Mouse (Mus musculus) liver, embryonic 16.5 days (tissue): ENCODE measurements around the gene Wfdc5. TPM values are rescaled to one million over a fixed set of nuclear protein-coding genes. Genes with fewer than 3 reads are reported as not detected.

Source experiments
- ATAC-seq: fragments of 200-750 bp; cut with Nextera tagmentation; 2 replicates; pipeline ENCODE4 v1.8.0; 2017; ENCODE audit warnings: low read depth, mild to moderate bottlenecking, moderate number of reproducible peaks, moderate library complexity
- H3K27ac ChIP-seq: fragments of 300-500 bp; sonication (generic); 2 replicates; pipeline ENCODE4 v1.5.1; 2014; ENCODE audit warnings: mild to moderate bottlenecking, low read length
- H3K27me3 ChIP-seq: fragments of 300-500 bp; sonication (generic); 2 replicates; pipeline ENCODE4 v1.6.1; 2014; ENCODE audit warnings: low read depth, low read length, mixed read lengths; ENCODE audit not compliant: control insufficient read depth, insufficient read depth
- H3K36me3 ChIP-seq: fragments of 300-500 bp; sonication (generic); 2 replicates; pipeline ENCODE4 v1.6.1; 2014; ENCODE audit warnings: mild to moderate bottlenecking; ENCODE audit not compliant: control insufficient read depth, insufficient read depth
- H3K4me1 ChIP-seq: fragments of 300-500 bp; sonication (generic); 2 replicates; pipeline ENCODE4 v1.6.1; 2014; ENCODE audit warnings: low read depth, low read length, mixed read lengths; ENCODE audit not compliant: control insufficient read depth
- H3K4me2 ChIP-seq: fragments of 300-500 bp; sonication (generic); 2 replicates; pipeline ENCODE4 v1.6.1; 2014; ENCODE audit warnings: low read depth, low read length, mixed read lengths
- H3K4me3 ChIP-seq: fragments of 300-500 bp; sonication (generic); 2 replicates; pipeline ENCODE4 v1.5.1; 2014; ENCODE audit warnings: low read depth, mild to moderate bottlenecking, low read length
- H3K9ac ChIP-seq: fragments of 300-500 bp; sonication (generic); 2 replicates; pipeline ENCODE4 v1.6.1; 2014; ENCODE audit warnings: low read depth, low read length
- H3K9me3 ChIP-seq: fragments of 300-500 bp; sonication (generic); replicated peaks from 2 replicates; pipeline ENCODE4 v1.6.1; 2016; ENCODE audit warnings: low read length; ENCODE audit not compliant: control insufficient read depth
- WGBS: fragments of 180-500 bp; shearing (Covaris S2); extraction: QIAGEN DNeasy Blood & Tissue Kit; methylation state at CpG from one replicate; pipeline ENCODE4 v1.1.7; 2014; ENCODE audit not compliant: insufficient replicate concordance; 5-methylcytosine and 5-hydroxymethylcytosine counted together
- polyA plus RNA-seq: library from polyadenylated mRNA; unstranded; fragments of >200 nt; fragmentation: Nextera tagmentation; extraction: Ambion mirVana; gene quantifications from 2 replicates; pipeline ENCODE4 v1.2.1, GENCODE M21; 2015

Gene Wfdc5
- polyA plus RNA-seq, 1 experiment from 2014 or later = not detected

DNA sequence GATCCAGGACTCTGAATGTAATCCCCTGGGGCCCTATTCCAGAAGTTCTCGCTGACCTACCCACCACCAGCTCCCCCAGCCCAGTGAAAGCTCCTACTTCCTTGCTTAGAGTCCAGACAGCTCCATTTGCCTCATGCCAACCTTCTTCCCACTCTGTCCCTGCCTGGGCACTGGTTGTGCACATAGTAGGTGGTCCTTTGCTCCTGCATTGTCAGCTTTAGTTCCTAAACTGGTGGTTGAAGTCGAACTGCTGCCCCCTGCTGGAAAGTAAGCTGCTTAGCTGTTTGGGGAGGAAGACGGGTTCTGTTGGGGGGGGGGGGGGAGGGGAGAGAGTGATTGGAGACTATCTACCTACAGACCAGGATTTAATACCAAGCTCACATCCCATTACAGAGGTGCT is 2.4 kb downstream of the Wfdc5 start:
- Histone ChIP-seq H3K9ac (no peak overlapping the region), H3K9me3 (no peaks in the 10 kb centered on the region), H3K27me3 (no peaks in the 10 kb centered on the region), H3K4me3 (no peak overlapping the region), H3K4me1 (no peaks in the 10 kb centered on the region), H3K4me2 (no peak overlapping the region), H3K27ac (no peak overlapping the region), H3K36me3 (no peaks in the 10 kb centered on the region)
- ATAC-seq = no peak
- 29% methylated on average over 3 of the region's 3 CpGs for WGBS

DNA sequence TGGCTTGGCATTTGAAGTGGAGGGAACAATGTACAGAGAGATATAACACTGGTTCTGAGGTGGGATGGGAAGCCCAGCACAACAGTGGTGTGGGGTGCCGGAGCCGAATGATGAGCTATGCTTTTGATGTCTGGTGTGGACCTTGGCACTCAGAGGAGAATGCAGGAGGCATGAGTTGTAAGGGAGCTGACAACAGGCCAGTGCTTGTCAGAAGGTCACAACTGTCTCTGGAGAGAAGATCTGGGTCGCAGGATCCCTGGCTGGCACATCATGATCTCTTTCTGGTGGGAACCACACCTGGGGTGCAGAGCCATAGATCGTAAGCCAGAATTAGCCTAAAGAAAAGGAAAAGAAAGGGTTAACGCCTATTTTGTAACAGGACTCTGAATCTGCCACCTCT is 4.7 kb downstream of the Wfdc5 start:
- 69% methylated on average over 5 of the region's 5 CpGs for WGBS
- Histone ChIP-seq H3K4me2 (no peak overlapping the region), H3K27ac (no peak overlapping the region), H3K9me3 (no peaks in the 10 kb centered on the region), H3K27me3 (no peaks in the 10 kb centered on the region), H3K36me3 (no peaks in the 10 kb centered on the region), H3K4me1 (no peaks in the 10 kb centered on the region), H3K9ac (no peak overlapping the region), H3K4me3 (no peak overlapping the region)
- ATAC-seq = no peak

DNA sequence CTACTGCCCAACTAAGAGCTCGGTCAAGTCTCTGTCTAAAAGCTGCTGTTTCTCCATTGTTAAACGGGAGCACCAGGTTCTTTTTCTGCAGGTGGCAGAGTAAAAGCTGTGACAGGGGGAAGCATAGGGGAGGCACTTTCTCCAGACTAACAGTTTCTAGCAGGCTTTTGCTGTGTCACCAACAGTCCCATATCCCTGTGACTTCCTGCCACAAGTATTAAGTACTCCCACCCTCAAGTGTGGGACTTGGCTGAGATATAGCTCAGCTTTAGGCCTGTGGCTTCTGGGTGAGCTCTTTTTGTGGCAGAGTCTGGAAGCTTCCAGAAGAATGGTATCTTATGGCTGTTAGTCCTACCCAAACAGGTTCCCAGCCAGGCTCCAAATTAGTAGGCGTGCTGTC is 6.7 kb downstream of the Wfdc5 start:
- no peak overlapping the region for H3K4me3 ChIP-seq
- H3K27ac ChIP-seq = no peak overlapping the region
- H3K9me3 ChIP-seq = no peaks in the 10 kb centered on the region
- ATAC-seq = no peak
- no peaks in the 10 kb centered on the region; the same call in 1 of the 2 replicates for H3K4me1 ChIP-seq
- H3K36me3 ChIP-seq = no peaks in the 10 kb centered on the region
- H3K4me2 ChIP-seq = no peak overlapping the region
- peaks cover 11% of the 10 kb centered on the region for H3K27me3 ChIP-seq
- WGBS = 44% methylated on average over 3 of the region's 3 CpGs
- H3K9ac ChIP-seq = no peak overlapping the region

DNA sequence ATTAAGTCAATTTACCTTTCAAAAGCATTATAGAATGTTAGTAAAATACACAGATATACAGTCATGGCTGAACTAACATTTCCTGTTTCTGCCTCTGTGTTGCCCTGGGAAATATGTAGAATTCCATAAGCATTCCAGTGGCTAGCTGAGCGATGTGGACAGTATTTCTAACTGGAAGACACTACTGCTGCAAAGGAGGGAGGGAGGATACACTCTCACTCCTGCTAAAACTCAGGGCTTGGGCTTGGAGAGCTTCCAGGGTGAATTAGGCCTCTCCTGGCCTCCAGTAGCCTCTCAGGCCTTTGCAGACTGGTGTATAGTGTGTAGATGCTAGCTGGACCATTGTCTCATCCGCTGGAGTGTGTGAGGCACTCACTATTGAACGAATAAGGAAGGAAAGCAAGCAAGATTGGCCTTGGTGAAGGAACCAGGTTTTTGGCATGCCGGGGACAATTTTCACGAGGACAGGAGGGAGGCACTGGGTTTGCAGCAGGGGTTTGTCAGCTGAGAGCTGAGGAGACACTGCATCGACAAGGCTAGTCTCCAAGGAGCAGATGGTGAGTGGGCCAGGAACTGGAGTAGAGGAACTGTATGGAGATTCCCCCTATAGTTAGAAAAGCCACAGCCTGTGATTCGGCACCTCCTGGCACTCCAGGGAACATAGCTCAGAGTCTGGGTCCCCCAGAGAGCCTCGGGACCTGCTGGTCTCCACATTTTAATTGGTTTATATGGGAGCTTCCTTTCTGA is 7.7 kb downstream of the Wfdc5 start:
- H3K9ac ChIP-seq = no peak overlapping the region
- 46% methylated on average over 8 of the region's 8 CpGs for WGBS
- H3K4me2 ChIP-seq = no peak overlapping the region
- no peak overlapping the region for H3K4me3 ChIP-seq
- H3K36me3 ChIP-seq = no peaks in the 10 kb centered on the region
- H3K9me3 ChIP-seq = no peaks in the 10 kb centered on the region
- ATAC-seq = no peak
- H3K4me1 ChIP-seq = no peaks in the 10 kb centered on the region; the same call in 1 of the 2 replicates
- peaks cover 21% of the 10 kb centered on the region for H3K27me3 ChIP-seq
- no peak overlapping the region for H3K27ac ChIP-seq

DNA sequence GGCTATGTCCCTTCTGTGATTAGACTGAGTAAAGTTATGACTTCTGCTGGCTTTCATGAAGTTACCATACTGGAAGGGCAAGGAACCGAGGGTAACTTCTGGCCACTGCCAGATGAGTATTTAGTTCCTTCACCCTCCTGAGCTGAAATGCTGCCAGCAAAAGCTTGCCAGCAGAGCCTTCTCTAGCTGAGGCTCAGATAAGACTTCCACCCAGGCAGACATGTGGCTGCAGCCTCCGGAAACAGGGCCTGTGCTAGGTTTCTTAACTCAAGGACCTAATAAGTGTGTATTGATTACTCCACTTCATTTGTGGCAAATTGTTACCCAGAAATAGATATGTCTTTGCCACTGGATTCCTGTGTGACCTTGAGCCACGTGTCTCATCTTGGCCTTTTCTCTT is 9.1 kb downstream of the Wfdc5 start:
- Histone ChIP-seq H3K4me3 (no peak overlapping the region), H3K4me1 (no peaks in the 10 kb centered on the region; the same call in 1 of the 2 replicates), H3K36me3 (no peaks in the 10 kb centered on the region), H3K4me2 (no peak overlapping the region), H3K9ac (no peak overlapping the region), H3K9me3 (no peaks in the 10 kb centered on the region), H3K27ac (no peak overlapping the region), H3K27me3 (peaks cover 36% of the 10 kb centered on the region)
- ATAC-seq = no peak
- WGBS = 26% methylated on average over 3 of the region's 3 CpGs

DNA sequence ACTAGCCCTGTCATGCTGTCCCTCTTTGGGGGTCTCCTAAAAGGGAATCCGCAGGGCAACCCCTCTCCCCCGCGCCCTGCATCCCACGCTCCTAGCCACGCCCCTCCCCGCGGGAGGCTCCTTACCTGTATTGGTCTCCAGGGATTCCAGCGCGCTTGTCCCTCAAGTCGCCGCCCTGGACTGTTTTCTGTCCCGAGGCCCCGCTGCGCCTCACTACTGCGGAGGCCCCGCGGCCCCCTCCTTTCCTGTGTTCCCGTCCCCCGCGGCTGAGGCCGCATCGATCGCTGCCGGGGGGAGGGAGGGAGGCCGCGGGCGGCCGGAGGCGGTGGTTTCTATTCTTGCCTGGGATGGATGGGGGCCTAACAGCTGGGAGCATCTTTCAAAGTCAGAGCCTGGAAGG is 11.6 kb downstream of the Wfdc5 start, which contains the start of gene Kcns1:
TSS of gene Kcns1 (minus strand) at position 212 of the 400 bp plus-strand sequence.
- Histone ChIP-seq H3K27me3 (peaks cover 59% of the 10 kb centered on the region), H3K4me2 (no peak within 1 kb of the TSS), H3K36me3 (no peaks in the 10 kb centered on the region), H3K4me1 (no peaks in the 10 kb centered on the region; the same call in 1 of the 2 replicates), H3K4me3 (peak within 1 kb of the TSS; percentile 31; the same call in 1 of the 2 replicates), H3K9me3 (no peaks in the 10 kb centered on the region), H3K27ac (no peak within 1 kb of the TSS), H3K9ac (no peak within 1 kb of the TSS)
- under 1% methylated on average over 29 of the region's 29 CpGs for WGBS
- no peak for ATAC-seq

DNA sequence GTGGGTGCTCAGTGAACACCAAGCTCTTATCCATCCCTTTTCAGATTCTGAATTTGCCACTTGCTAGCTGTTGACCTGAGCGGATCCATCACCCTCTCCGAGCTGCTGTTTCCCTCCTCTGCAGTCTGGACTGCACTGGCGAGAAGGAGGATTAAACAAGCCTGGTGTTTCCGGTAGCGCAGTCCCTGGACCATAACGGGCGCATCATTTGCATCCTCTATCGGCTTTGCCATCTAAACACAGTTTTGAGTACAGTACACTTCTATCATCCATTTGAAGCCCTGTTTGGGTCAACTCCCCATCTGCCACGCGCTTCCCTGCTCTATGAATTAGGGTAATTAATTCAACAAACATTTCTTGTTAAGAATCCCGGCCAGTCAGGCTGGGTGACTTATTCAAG is 12.2 kb downstream of the Wfdc5 start:
- no peak overlapping the region for H3K4me2 ChIP-seq
- H3K27ac ChIP-seq = no peak overlapping the region
- H3K4me1 ChIP-seq = no peaks in the 10 kb centered on the region; the same call in 1 of the 2 replicates
- peaks cover 61% of the 10 kb centered on the region for H3K27me3 ChIP-seq
- no peak overlapping the region for H3K9ac ChIP-seq
- H3K4me3 ChIP-seq = no peak overlapping the region
- H3K36me3 ChIP-seq = no peaks in the 10 kb centered on the region
- no peaks in the 10 kb centered on the region for H3K9me3 ChIP-seq
- WGBS = 6% methylated on average over 11 of the region's 11 CpGs
- no peak for ATAC-seq

DNA sequence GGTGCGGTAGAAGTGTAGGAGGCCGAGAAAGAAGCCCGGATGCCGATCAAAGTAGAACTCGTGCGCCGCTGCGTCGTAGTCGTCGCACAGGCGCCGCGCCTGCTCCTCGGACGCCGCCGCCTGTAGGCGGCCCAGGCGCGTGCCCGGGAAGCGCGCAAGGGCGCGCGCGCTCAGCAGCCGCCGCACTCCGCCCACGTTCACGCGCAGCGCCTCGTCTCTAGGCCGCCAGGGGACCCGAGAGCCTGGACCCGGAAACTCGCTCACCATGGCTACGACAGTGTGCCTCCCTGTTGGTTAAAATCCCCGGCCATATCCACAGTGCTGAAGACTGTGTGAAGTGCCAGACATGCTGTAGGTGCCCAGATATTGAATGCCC is 14.0 kb downstream of the Wfdc5 start:
- Histone ChIP-seq H3K36me3 (no peaks in the 10 kb centered on the region), H3K4me1 (no peaks in the 10 kb centered on the region; the same call in 1 of the 2 replicates), H3K9ac (no peak overlapping the region), H3K4me3 (peak overlapping the region; percentile 6; the same call in 1 of the 2 replicates), H3K9me3 (no peaks in the 10 kb centered on the region), H3K4me2 (peak overlapping the region; percentile 31; the same call in 1 of the 2 replicates), H3K27me3 (peaks cover 61% of the 10 kb centered on the region), H3K27ac (no peak overlapping the region)
- ATAC-seq = no peak
- WGBS = 10% methylated on average over 42 of the region's 42 CpGs

DNA sequence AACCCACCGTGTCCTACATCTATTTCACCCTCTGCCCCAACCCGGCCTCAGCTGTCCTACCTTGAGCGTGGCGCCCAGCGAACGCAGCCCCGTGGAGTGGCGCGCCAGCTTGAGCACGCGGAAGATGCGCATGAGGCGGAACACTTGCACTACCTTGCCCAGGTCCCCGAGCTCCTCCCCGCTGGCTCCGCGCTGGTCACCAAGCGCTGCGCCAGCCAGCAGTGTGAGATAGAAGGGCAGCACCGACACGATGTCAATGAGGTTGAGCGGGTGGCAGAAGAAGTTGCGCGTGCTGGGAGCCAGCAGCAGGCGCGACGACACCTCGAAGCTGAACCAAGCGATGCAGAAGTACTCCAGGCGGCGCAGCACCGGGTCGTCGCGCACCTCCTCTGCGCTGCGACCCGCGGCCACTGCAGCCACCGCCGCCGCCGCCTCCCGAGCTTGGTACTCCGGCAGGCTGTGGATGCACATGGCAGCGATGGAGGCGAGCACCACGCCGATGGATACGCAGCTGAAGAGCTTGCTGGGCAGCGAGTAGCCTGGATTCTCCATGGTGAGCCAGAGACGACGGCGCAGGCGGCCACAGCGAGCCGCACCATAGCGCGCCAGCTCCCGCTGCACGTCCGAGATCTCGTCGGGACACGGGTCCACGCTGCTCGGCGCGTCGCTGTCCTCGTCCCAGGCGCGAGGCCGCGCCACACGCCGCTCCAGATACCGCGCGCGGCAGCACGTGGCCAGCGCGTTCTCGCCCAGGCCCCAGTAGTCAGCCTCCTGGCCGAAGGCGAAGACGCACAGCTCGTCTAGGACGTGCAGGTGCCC is 14.6 kb downstream of the Wfdc5 start:
- ATAC-seq = no peak
- no peak overlapping the region for H3K27ac ChIP-seq
- peaks cover 61% of the 10 kb centered on the region for H3K27me3 ChIP-seq
- WGBS = 12% methylated on average over 90 of the region's 90 CpGs
- no peaks in the 10 kb centered on the region; the same call in 1 of the 2 replicates for H3K4me1 ChIP-seq
- H3K9me3 ChIP-seq = no peaks in the 10 kb centered on the region
- peak overlapping the region; percentile 6; the same call in 1 of the 2 replicates for H3K4me3 ChIP-seq
- no peaks in the 10 kb centered on the region for H3K36me3 ChIP-seq
- H3K9ac ChIP-seq = no peak overlapping the region
- peak overlapping the region; percentile 31; the same call in 1 of the 2 replicates for H3K4me2 ChIP-seq
